Mouse (Mus musculus) thymus, adult 2 months (tissue): ENCODE data around the gene Oxsr1. TPM values are rescaled to one million over a fixed set of nuclear protein-coding genes. Genes with fewer than 3 reads are reported as not detected.
"Not testable (repeated sequence)": the region's sequence is repeated elsewhere in the genome, so short reads cannot be mapped to it uniquely, and the experiment has no call there.

Experiments
- DNase-seq: peaks from one replicate; pipeline ENCODE4 v3.0.0; 2021
- H3K27ac ChIP-seq: fragments of 200-500 bp; 2 replicates; pipeline ENCODE4 v1.5.1; 2012; ENCODE audit warnings: low read length, control low read depth; ENCODE audit not compliant: control insufficient read depth, insufficient read depth
- H3K27me3 ChIP-seq: fragments of 200-500 bp; 2 replicates; pipeline ENCODE4 v1.6.1; 2012; ENCODE audit warnings: mild to moderate bottlenecking, low read length, moderate library complexity, mixed read lengths; ENCODE audit not compliant: control insufficient read depth, insufficient read depth
- H3K36me3 ChIP-seq: fragments of 200-500 bp; 2 replicates; pipeline ENCODE4 v1.6.1; 2012; ENCODE audit warnings: mild to moderate bottlenecking, low read length, moderate library complexity; ENCODE audit not compliant: control insufficient read depth, insufficient read depth
- H3K4me1 ChIP-seq: fragments of 200-500 bp; replicated peaks from 2 replicates; pipeline ENCODE4 v1.6.1; 2012; ENCODE audit warnings: low read length; ENCODE audit not compliant: control insufficient read depth, insufficient read depth
- H3K4me3 ChIP-seq: fragments of 200-500 bp; 2 replicates; pipeline ENCODE4 v1.5.1; 2012; ENCODE audit warnings: mild to moderate bottlenecking, low read length, control low read depth, moderate library complexity; ENCODE audit not compliant: control insufficient read depth, insufficient read depth
- CTCF ChIP-seq: fragments of 200-500 bp; IDR thresholded peaks from 2 replicates; pipeline ENCODE4 v1.5.1; 2012; ENCODE audit warnings: mild to moderate bottlenecking, control low read depth, low read length, moderate library complexity, borderline replicate concordance; ENCODE audit not compliant: control insufficient read depth, poor library complexity, insufficient read depth; ENCODE audit errors: extremely low read depth
- POLR2A ChIP-seq: fragments of 200-500 bp; IDR thresholded peaks from 2 replicates; pipeline ENCODE4 v1.6.1; 2012; ENCODE audit warnings: mild to moderate bottlenecking, low read length, control low read depth, moderate library complexity; ENCODE audit not compliant: control insufficient read depth, poor library complexity, insufficient read depth; ENCODE audit errors: extremely low read depth
- WGBS: fragments of 180-500 bp; shearing (Covaris S2); methylation state at CpG from one replicate; pipeline ENCODE4 v1.1.7; 2018; 5-methylcytosine and 5-hydroxymethylcytosine counted together
- polyA plus RNA-seq: library from polyadenylated mRNA; depleted of rRNA; stranded (reverse); fragments of >200 nt; gene quantifications from 2 replicates; pipeline ENCODE4 v1.2.3, GENCODE M21; 2012

The Oxsr1 gene
- polyA plus RNA-seq, 1 experiment: 25.3 TPM

GRCm38 (mm10) chr9:119220249-119220648 is 102.0 kb downstream of the Oxsr1 start:
- no peak for DNase-seq
- WGBS: 79% methylated on average over 4 of the region's 4 CpGs
- H3K27ac ChIP-seq: no peak overlapping the region
- H3K4me3 ChIP-seq: no peak overlapping the region
- no peaks in the 10 kb centered on the region for H3K27me3 ChIP-seq
- H3K36me3 ChIP-seq: no peaks in the 10 kb centered on the region
- H3K4me1 ChIP-seq: no peaks in the 10 kb centered on the region
- TF ChIP-seq CTCF (no peak), POLR2A (no peak)

- 79% methylated on average over 2 of the region's 2 CpGs for WGBS
- H3K4me1 ChIP-seq: no peaks in the 10 kb centered on the region
- no peak overlapping the region for H3K4me3 ChIP-seq
- TF ChIP-seq CTCF (no peak), POLR2A (no peak)
- no peak overlapping the region for H3K27ac ChIP-seq
- H3K27me3 ChIP-seq: no peaks in the 10 kb centered on the region
- DNase-seq: no peak
- no peaks in the 10 kb centered on the region for H3K36me3 ChIP-seq
These were observed 102.6 kb downstream of the Oxsr1 start for GRCm38 (mm10) chr9:119219667-119220066.

GRCm38 (mm10) chr9:119215341-119215740 is 106.9 kb downstream of the Oxsr1 start:
- not testable (repeated sequence) for H3K4me3 ChIP-seq, H3K27ac ChIP-seq, DNase-seq, H3K4me1 ChIP-seq, H3K27me3 ChIP-seq, H3K36me3 ChIP-seq
- 99% methylated on average over 2 of the region's 2 CpGs for WGBS

- Histone ChIP-seq H3K4me3 (no peak overlapping the region), H3K4me1 (no peaks in the 10 kb centered on the region), H3K36me3 (no peaks in the 10 kb centered on the region), H3K27me3 (no peaks in the 10 kb centered on the region), H3K27ac (no peak overlapping the region)
- TF ChIP-seq CTCF (no peak), POLR2A (no peak)
- WGBS: 93% methylated on average over 6 of the region's 6 CpGs
- no peak for DNase-seq
These were observed 107.6 kb downstream of the Oxsr1 start for GRCm38 (mm10) chr9:119214601-119215000.

- Histone ChIP-seq H3K4me1 (no peaks in the 10 kb centered on the region), H3K27me3 (no peaks in the 10 kb centered on the region), H3K4me3 (no peak overlapping the region), H3K27ac (no peak overlapping the region), H3K36me3 (no peaks in the 10 kb centered on the region)
- TF ChIP-seq CTCF (no peak), POLR2A (no peak)
- WGBS: 85% methylated on average over 8 of the region's 8 CpGs
- DNase-seq: no peak
These were observed 109.2 kb downstream of the Oxsr1 start for GRCm38 (mm10) chr9:119212996-119213395.

- 93% methylated on average over 4 of the region's 4 CpGs for WGBS
- Histone ChIP-seq H3K4me3 (no peak within 1 kb of the TSS), H3K27ac (no peak within 1 kb of the TSS), H3K4me1 (no peaks in the 10 kb centered on the region), H3K27me3 (no peaks in the 10 kb centered on the region), H3K36me3 (no peaks in the 10 kb centered on the region)
- no peak for DNase-seq
- TF ChIP-seq CTCF (no peak), POLR2A (no peak)
These were observed 113.2 kb downstream of the Oxsr1 start, which contains the start of gene Slc22a13 for GRCm38 (mm10) chr9:119208998-119209397. TSS of gene Slc22a13 (minus strand) at chr9:119209098.

GRCm38 (mm10) chr9:119207113-119207512 is 115.1 kb downstream of the Oxsr1 start:
- 75% methylated on average over 4 of the region's 4 CpGs for WGBS
- Histone ChIP-seq H3K4me3 (no peak overlapping the region), H3K27ac (no peak overlapping the region), H3K4me1 (no peaks in the 10 kb centered on the region), H3K36me3 (no peaks in the 10 kb centered on the region), H3K27me3 (no peaks in the 10 kb centered on the region)
- TF ChIP-seq POLR2A: no peak
- no peak for TF ChIP-seq CTCF
- DNase-seq: no peak
